Mouse (Mus musculus) testis, postnatal 14 days (tissue): ENCODE measurements at regions not wholly inside any gene's neighbourhood (a gene's known extent, or its start where the extent isn't known, plus 50 kb on each side); places are given as distances from the start of the nearest gene placed in this dataset.

ENCODE experiments used
- DNase-seq: peaks from one replicate; pipeline ENCODE4 v3.0.0; 2021; ENCODE audit warnings: low spot score

GRCm38 (mm10) chr5:43339671-43340070 lies 106.7 kb downstream of the Cpeb2 start:
- no peak for DNase-seq

GRCm38 (mm10) chr5:43341475-43341874 lies 108.5 kb downstream of the Cpeb2 start:
- DNase-seq: no peak

- DNase-seq: no peak
Measured at GRCm38 (mm10) chr5:43344441-43344840, 111.5 kb downstream of the Cpeb2 start.

GRCm38 (mm10) chr5:43350987-43351386 lies 118.0 kb downstream of the Cpeb2 start:
- no peak for DNase-seq

GRCm38 (mm10) chr5:43353021-43353990 lies 120.3 kb downstream of the Cpeb2 start:
- no peak for DNase-seq

- no peak for DNase-seq
Measured at GRCm38 (mm10) chr5:43354351-43354942, 121.5 kb downstream of the Cpeb2 start.

GRCm38 (mm10) chr5:43355026-43355580 lies 122.1 kb downstream of the Cpeb2 start:
- peak; percentile 78 for DNase-seq

GRCm38 (mm10) chr5:43355832-43356231 lies 122.9 kb downstream of the Cpeb2 start:
- no peak for DNase-seq

GRCm38 (mm10) chr5:43357100-43357680 lies 124.2 kb downstream of the Cpeb2 start:
- no peak for DNase-seq

- no peak for DNase-seq
Measured at GRCm38 (mm10) chr5:43357901-43358300, 124.9 kb downstream of the Cpeb2 start.

- no peak for DNase-seq
Measured at GRCm38 (mm10) chr5:43358928-43359765, 126.2 kb downstream of the Cpeb2 start.

- no peak for DNase-seq
Measured at GRCm38 (mm10) chr5:43360298-43360697, 127.3 kb downstream of the Cpeb2 start.

- DNase-seq: no peak
Measured at GRCm38 (mm10) chr5:43361026-43361425, 128.1 kb downstream of the Cpeb2 start.

GRCm38 (mm10) chr5:43372385-43372784 lies 139.4 kb downstream of the Cpeb2 start:
- DNase-seq: no peak

- DNase-seq: no peak
Measured at GRCm38 (mm10) chr5:43384689-43385375, 130.5 kb upstream of the C1qtnf7 start.

- no peak for DNase-seq
Measured at GRCm38 (mm10) chr5:43390997-43391396, 124.3 kb upstream of the C1qtnf7 start.

- DNase-seq: peak; percentile 10
Measured at GRCm38 (mm10) chr5:43391412-43392029, 123.8 kb upstream of the C1qtnf7 start.

- DNase-seq: no peak
Measured at GRCm38 (mm10) chr5:43392908-43393545, 122.3 kb upstream of the C1qtnf7 start.

GRCm38 (mm10) chr5:43417259-43417658 lies 98.1 kb upstream of the C1qtnf7 start:
- DNase-seq: no peak
